Mouse (Mus musculus): ENCODE results near the gene Prkrip1. TPM values are rescaled to one million over a fixed set of nuclear protein-coding genes. Genes with fewer than 3 reads are reported as not detected.

Prkrip1 gene
- 39.9 TPM for polyA plus RNA-seq (2014; fragmentation: Illumina TruSeq; extraction: RNeasy Lipid Tissue Mini Kit (QIAGEN cat#74804))

GRCm38 (mm10) chr5:136198474-136199391 is at the start of gene Prkrip1:
TSS of gene Prkrip1 (minus strand) at chr5:136198963.

GRCm38 (mm10) chr5:136246452-136246838 is 47.7 kb upstream of the Prkrip1 start, which contains the start of gene Sh2b2:
TSS of gene Sh2b2 (minus strand) at chr5:136246556.

DNA sequence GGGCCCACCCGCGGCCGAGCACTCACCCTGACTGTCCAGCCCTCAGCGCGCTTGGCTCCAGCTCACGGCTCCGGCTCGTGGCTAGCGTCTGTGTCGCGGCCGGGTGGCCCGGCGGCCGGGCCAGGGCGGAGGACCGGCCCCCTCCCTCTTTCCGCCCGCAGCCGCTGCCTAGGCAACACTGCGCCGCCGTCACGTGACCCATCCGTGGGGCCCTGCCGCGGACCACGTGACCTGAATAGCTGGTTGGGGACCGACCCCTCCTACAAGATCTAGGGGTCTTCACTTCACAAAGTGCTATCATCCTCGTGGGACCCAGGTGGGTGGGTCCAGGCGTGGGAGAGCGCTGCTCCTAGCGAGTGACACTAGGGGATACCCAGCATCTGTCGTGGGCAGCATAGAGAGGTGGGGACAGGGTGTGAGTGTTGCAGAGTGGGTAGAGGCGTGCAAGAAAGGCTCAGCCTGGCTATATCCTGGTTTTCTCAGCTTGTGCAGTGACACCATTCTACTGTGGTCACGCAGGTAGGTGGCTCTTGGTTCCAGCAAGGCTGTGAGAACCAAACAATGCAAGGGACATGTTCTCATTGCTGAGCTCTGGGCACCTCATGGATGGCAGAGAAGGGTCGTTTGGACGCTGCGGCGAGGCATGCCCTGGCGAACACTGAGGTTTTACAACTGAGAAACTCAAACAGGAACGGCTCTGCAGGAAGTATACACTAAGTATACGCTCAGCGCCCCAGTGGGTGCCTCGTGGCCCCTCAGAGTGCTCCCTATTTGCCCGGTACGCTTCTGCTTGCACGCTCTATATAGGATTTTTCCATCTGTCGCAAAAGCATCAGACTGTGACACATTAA is 28.0 kb downstream of the Prkrip1 start, which contains the start of gene Orai2:
TSS of gene Orai2 (minus strand) at position 202 of the 851 bp plus-strand sequence.

DNA sequence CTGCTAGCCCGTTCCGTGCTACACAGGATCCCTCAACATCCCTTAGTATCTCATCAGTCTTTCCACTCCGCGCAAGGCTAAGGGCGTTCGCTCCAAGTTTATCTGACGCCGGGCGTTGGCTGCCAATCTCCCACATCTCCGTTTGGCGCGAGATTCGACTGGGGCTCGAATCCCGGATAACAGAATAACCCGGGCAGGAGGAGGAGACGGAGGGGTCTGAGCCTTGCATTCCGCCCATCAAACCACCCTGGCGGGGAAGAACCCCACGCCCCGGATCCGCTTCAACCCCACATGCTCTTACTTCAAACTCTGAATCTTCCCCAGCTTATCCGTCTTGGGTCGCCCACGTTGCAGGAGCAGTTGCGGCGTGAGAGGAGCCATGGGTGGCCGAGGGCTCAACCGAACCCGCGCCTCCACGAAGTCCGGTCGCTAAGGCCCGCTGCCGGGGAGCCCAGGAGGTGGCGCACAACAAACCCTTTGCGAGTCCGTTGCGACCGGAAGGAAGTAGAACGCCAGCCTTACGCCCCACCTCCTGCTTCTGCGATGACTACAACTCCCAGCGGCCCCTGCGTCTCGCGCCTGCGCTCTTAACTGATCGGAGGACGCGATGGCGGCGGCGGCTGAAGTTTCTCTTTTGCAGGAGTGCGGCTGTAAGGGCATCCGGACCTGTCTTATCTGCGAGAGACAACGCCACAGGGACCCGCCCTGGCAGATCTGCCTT is 63.0 kb downstream of the Prkrip1 start, which contains the start of the genes Lrwd1 and Alkbh4:
TSS of gene Lrwd1 (minus strand) at position 504 of the 721 bp plus-strand sequence.
TSS of gene Alkbh4 (plus strand) at position 576 of the 721 bp plus-strand sequence.

Other genes starting within 250 kb of the Prkrip1 start
- gene Ssc4d, start 224.4 kb downstream of the Prkrip1 start, polyA plus RNA-seq (2014; fragmentation: Illumina TruSeq; extraction: RNeasy Lipid Tissue Mini Kit (QIAGEN cat#74804)), result 2.1 TPM
- 2.6 TPM for gene Zp3, start 218.9 kb downstream of the Prkrip1 start, polyA plus RNA-seq (2014; fragmentation: Illumina TruSeq; extraction: RNeasy Lipid Tissue Mini Kit (QIAGEN cat#74804))
- gene Dtx2, start 204.2 kb downstream of the Prkrip1 start, polyA plus RNA-seq (2014; fragmentation: Illumina TruSeq; extraction: RNeasy Lipid Tissue Mini Kit (QIAGEN cat#74804)), result 1.2 TPM
- gene Upk3b, start 160.5 kb downstream of the Prkrip1 start, polyA plus RNA-seq (2014; fragmentation: Illumina TruSeq; extraction: RNeasy Lipid Tissue Mini Kit (QIAGEN cat#74804)), result 6.8 TPM
- gene Upk3bl, start 144.5 kb downstream of the Prkrip1 start, polyA plus RNA-seq (2014; fragmentation: Illumina TruSeq; extraction: RNeasy Lipid Tissue Mini Kit (QIAGEN cat#74804)), result not detected
- 0.86 TPM for gene Rasa4, start 115.0 kb downstream of the Prkrip1 start, polyA plus RNA-seq (2014; fragmentation: Illumina TruSeq; extraction: RNeasy Lipid Tissue Mini Kit (QIAGEN cat#74804))
- 4.1 TPM for gene Polr2j, start 82.3 kb downstream of the Prkrip1 start, polyA plus RNA-seq (2014; fragmentation: Illumina TruSeq; extraction: RNeasy Lipid Tissue Mini Kit (QIAGEN cat#74804))
- 0.57 TPM for gene Lrwd1, start 62.9 kb downstream of the Prkrip1 start, polyA plus RNA-seq (2014; fragmentation: Illumina TruSeq; extraction: RNeasy Lipid Tissue Mini Kit (QIAGEN cat#74804))
- gene Alkbh4, start 62.8 kb downstream of the Prkrip1 start, polyA plus RNA-seq (2014; fragmentation: Illumina TruSeq; extraction: RNeasy Lipid Tissue Mini Kit (QIAGEN cat#74804)), result 1.3 TPM
- 1.1 TPM for gene Orai2, start 28.2 kb downstream of the Prkrip1 start, polyA plus RNA-seq (2014; fragmentation: Illumina TruSeq; extraction: RNeasy Lipid Tissue Mini Kit (QIAGEN cat#74804))
- gene Sh2b2, start 47.6 kb upstream of the Prkrip1 start, polyA plus RNA-seq (2014; fragmentation: Illumina TruSeq; extraction: RNeasy Lipid Tissue Mini Kit (QIAGEN cat#74804)), result not detected